Mouse (Mus musculus) limb, embryonic 14.5 days (tissue): ENCODE data around the gene Tep1. TPM values are rescaled to one million over a fixed set of nuclear protein-coding genes. Genes with fewer than 3 reads are reported as not detected.
"Not testable (repeated sequence)": the region's sequence is repeated elsewhere in the genome, so short reads cannot be mapped to it uniquely, and the experiment has no call there.

ENCODE experiments used
- ATAC-seq: fragments of 200-750 bp; cut with Nextera tagmentation; 2 replicates; pipeline ENCODE4 v1.8.0; 2017; ENCODE audit warnings: low read depth, moderate number of reproducible peaks, moderate TSS enrichment; ENCODE audit not compliant: low FRiP score
- DNase-seq: peaks from one replicate; pipeline ENCODE4 v3.0.0-alpha.2; 2015; ENCODE audit warnings: low spot score
- H3K27ac ChIP-seq: fragments of 300-500 bp; sonication (generic); replicated peaks from 2 replicates; pipeline ENCODE4 v1.5.1; 2014; ENCODE audit warnings: low read depth, mild to moderate bottlenecking, low read length, moderate library complexity, mixed read lengths
- H3K27me3 ChIP-seq: fragments of 300-500 bp; sonication (generic); 2 replicates; pipeline ENCODE4 v1.6.1; 2014; ENCODE audit warnings: low read length, mixed read lengths; ENCODE audit not compliant: control insufficient read depth, insufficient read depth
- H3K36me3 ChIP-seq: fragments of 300-500 bp; sonication (generic); 2 replicates; pipeline ENCODE4 v1.6.1; 2014; ENCODE audit warnings: mild to moderate bottlenecking, low read length, moderate library complexity, mixed read lengths; ENCODE audit not compliant: control insufficient read depth, insufficient read depth
- H3K4me1 ChIP-seq: fragments of 300-500 bp; sonication (generic); 2 replicates; pipeline ENCODE4 v1.6.1; 2014; ENCODE audit warnings: antibody characterized with exemption, low read length, mixed read lengths; ENCODE audit not compliant: control insufficient read depth, insufficient read depth
- H3K4me2 ChIP-seq: fragments of 300-500 bp; sonication (generic); replicated peaks from 2 replicates; pipeline ENCODE4 v1.6.1; 2014; ENCODE audit warnings: low read depth, mild to moderate bottlenecking, low read length, moderate library complexity; ENCODE audit not compliant: severe bottlenecking
- H3K4me3 ChIP-seq: fragments of 300-500 bp; sonication (generic); replicated peaks from 2 replicates; pipeline ENCODE4 v1.5.1; 2014; ENCODE audit warnings: low read length
- H3K9ac ChIP-seq: fragments of 300-500 bp; sonication (generic); 2 replicates; pipeline ENCODE4 v1.6.1; 2014; ENCODE audit warnings: mild to moderate bottlenecking, low read depth, low read length, moderate library complexity; ENCODE audit not compliant: severe bottlenecking
- H3K9me3 ChIP-seq: fragments of 300-500 bp; sonication (generic); 2 replicates; pipeline ENCODE4 v1.6.1; 2016; ENCODE audit warnings: low read length; ENCODE audit not compliant: control insufficient read depth
- POLR2A ChIP-seq: fragments of 200-500 bp; IDR thresholded peaks from 2 replicates; pipeline ENCODE4 v1.8.0; 2012; ENCODE audit warnings: inconsistent platforms, mild to moderate bottlenecking, moderate library complexity, borderline replicate concordance; ENCODE audit not compliant: insufficient read depth, insufficient read length; ENCODE audit errors: extremely low read depth
- WGBS: fragments of 180-500 bp; shearing (Covaris S2); extraction: QIAGEN DNeasy Blood & Tissue Kit; methylation state at CpG from one replicate; pipeline ENCODE4 v1.1.7; 2014; 5-methylcytosine and 5-hydroxymethylcytosine counted together
- polyA plus RNA-seq, 2 experiments: library from polyadenylated mRNA; depleted of rRNA in 1 of 2; stranded (reverse) in 1 of 2; unstranded in 1 of 2; fragments of >200 nt; fragmentation: Nextera tagmentation in 1 of 2; extraction: Ambion mirVana in 1 of 2; gene quantifications; 2 replicates each; pipeline versions ENCODE4 v1.2.1 to v1.2.3; 2012 to 2014

The Tep1 gene
- polyA plus RNA-seq, 2 experiments: 9.5 to 10.5 TPM

DNA sequence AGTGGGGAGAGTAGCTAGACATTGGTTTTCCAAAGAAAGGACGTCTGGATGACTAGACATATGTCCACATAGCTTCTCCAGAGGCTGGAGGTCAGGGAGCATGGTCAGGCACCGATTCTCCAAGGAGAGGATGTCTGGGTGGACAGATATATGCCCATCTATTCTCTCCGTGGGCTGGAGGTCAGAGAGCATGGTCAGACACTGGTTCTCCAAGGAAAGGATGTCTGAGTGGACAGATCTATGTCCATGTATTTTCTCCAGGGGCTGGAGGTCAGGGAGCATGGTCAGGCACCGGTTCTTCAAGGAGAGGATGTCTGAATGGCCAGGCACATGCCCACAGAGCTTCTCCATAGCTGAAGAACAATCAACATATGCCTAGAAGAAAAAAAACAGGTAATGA lies 2.1 kb downstream of the Tep1 start:
- DNase-seq: no peak
- WGBS: 73% methylated on average over 4 of the region's 4 CpGs

DNA sequence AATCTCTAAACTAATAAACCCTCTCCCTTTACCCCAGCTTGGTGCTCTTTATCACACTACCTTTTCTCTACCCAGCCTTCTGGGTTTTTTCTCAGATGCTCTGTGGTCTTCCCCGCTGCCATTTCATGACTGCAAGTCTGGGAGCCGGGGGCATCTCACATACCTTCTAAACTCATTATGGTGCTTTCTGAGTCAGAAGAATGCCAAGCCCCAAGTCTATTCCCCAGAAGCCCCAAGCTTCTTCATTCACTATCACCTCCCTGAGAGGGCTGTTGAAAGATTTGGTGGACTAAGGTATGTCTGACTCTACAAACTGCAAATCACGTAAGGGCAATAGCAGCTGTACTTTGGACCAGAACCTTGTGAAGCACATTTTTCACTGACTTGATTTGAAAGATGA lies 3.4 kb downstream of the Tep1 start:
- no peak for DNase-seq
- H3K27ac ChIP-seq: no peak overlapping the region
- H3K27me3 ChIP-seq: no peaks in the 10 kb centered on the region
- no peaks in the 10 kb centered on the region for H3K36me3 ChIP-seq
- H3K9me3 ChIP-seq: no peaks in the 10 kb centered on the region
- no peak overlapping the region for H3K9ac ChIP-seq
- TF ChIP-seq POLR2A: no peak
- 95% methylated on average over 3 of the region's 3 CpGs for WGBS
- H3K4me1 ChIP-seq: no peaks in the 10 kb centered on the region
- no peak for ATAC-seq
- no peak overlapping the region for H3K4me2 ChIP-seq
- H3K4me3 ChIP-seq: no peak overlapping the region

More for the DNA sequence above, 2.1 kb downstream of the Tep1 start:
- Histone ChIP-seq H3K9ac (no peak overlapping the region), H3K27ac (no peak overlapping the region), H3K4me2 (no peak overlapping the region), H3K27me3 (no peaks in the 10 kb centered on the region), H3K36me3 (no peaks in the 10 kb centered on the region), H3K9me3 (no peaks in the 10 kb centered on the region), H3K4me3 (no peak overlapping the region), H3K4me1 (no peaks in the 10 kb centered on the region)
- no peak for TF ChIP-seq POLR2A
- no peak for ATAC-seq

DNA sequence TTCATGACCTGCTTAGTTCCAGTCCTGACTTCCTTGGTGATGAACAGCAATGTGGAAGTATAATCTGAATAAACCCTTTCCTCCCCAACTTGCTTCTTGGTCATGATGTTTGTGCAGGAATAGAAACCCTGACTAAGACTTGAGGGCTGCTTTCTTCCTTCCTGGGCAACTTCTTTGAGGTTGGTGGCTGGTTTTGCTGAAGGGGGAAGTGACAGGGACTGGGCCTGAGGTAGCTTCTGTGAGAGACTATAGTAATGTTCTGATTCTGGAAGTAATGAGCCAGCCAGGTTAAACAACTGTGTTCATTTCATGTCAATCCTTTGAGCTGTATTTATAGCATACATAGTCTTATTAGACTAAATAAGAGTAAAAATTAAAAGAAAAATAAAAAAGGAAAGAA lies 5.4 kb downstream of the Tep1 start:
- ATAC-seq, H3K4me1 ChIP-seq, H3K4me3 ChIP-seq: not testable (repeated sequence)

DNA sequence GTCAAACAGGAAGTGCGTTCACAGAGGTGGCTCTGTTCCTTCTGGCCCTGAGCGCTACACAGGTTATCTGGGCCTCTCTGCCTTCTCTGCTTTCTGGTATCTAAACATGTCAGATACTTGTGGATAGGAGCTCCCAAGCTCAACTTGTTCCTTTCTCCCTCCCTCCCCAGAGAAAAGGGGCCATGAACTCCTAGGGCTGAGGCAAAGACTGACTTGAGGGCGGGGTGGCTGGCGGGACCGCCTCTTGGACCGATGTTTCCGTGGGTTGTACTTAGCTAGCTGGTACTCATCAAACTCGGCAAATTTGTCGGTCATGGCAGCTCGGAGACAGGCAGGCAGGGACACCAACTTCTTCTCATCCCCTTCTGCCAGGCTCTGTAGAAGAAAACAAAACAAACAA lies 7.7 kb downstream of the Tep1 start:
- DNase-seq (no peak), ATAC-seq (no peak)
- H3K9me3 ChIP-seq: no peaks in the 10 kb centered on the region
- H3K4me3 ChIP-seq: no peak overlapping the region
- no peak overlapping the region for H3K27ac ChIP-seq
- H3K36me3 ChIP-seq: no peaks in the 10 kb centered on the region
- H3K27me3 ChIP-seq: no peaks in the 10 kb centered on the region
- no peak for TF ChIP-seq POLR2A
- H3K4me2 ChIP-seq: no peak overlapping the region
- no peaks in the 10 kb centered on the region for H3K4me1 ChIP-seq
- WGBS: 92% methylated on average over 10 of the region's 10 CpGs
- H3K9ac ChIP-seq: no peak overlapping the region

More for the DNA sequence above, 5.4 kb downstream of the Tep1 start:
- not testable (repeated sequence) for H3K27ac ChIP-seq, H3K36me3 ChIP-seq, DNase-seq, H3K4me2 ChIP-seq, H3K9me3 ChIP-seq, H3K27me3 ChIP-seq, H3K9ac ChIP-seq

DNA sequence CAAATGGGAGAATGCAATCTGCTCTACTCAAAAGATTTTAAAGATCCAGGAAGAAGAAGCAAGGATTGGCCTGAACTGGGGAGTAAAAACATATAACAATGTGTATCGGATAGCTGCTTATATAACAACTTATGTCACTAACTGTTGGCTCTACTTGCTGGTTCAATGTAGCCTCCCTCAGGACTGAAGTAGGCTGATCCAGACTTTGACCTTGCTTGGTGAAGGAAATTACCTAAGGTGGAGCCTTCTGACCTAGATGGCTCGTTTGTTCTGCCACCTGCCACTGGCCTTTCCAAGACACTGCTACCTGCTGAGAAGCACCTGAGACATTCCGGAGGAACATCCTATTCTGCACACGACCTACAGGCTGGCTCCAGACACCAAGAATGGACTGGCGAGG lies 14.6 kb downstream of the Tep1 start:
- DNase-seq: no peak
- no peak for TF ChIP-seq POLR2A
- WGBS: 81% methylated on average over 5 of the region's 5 CpGs

DNA sequence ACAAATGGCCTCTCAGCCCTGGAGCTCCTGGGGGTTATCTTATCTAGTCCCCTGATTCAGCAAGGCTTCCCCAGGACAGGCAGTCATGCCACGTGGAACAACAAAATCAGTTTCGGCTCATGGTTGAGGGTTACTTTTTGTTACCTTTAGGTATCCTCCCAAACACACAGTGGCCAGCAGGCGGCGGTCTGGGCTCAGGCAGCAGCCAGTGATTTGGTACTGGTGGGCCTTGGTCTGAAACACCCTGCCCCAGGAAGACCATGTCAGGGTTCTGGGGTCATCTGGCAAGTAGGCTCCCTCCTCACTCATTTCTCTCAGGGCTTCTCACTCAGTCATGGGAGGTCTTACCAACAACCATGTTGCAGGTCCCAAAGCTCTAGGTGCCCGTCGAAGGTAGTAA lies 33.1 kb downstream of the Tep1 start:
- DNase-seq: no peak
- H3K4me1 ChIP-seq: no peaks in the 10 kb centered on the region

More for the DNA sequence above, 14.6 kb downstream of the Tep1 start:
- H3K9me3 ChIP-seq: no peaks in the 10 kb centered on the region
- H3K4me3 ChIP-seq: no peak overlapping the region
- H3K4me2 ChIP-seq: no peak overlapping the region
- no peaks in the 10 kb centered on the region for H3K27me3 ChIP-seq
- no peak for ATAC-seq
- no peaks in the 10 kb centered on the region for H3K4me1 ChIP-seq
- no peak overlapping the region for H3K9ac ChIP-seq
- peaks cover 11% of the 10 kb centered on the region; the same call in 1 of the 2 replicates for H3K36me3 ChIP-seq
- no peak overlapping the region for H3K27ac ChIP-seq

More for the DNA sequence above, 33.1 kb downstream of the Tep1 start:
- no peak for ATAC-seq
- no peak for TF ChIP-seq POLR2A
- 72% methylated on average over 6 of the region's 6 CpGs for WGBS
- Histone ChIP-seq H3K4me3 (no peak overlapping the region), H3K4me2 (no peak overlapping the region), H3K27me3 (no peaks in the 10 kb centered on the region), H3K9ac (no peak overlapping the region), H3K36me3 (peaks cover 8% of the 10 kb centered on the region), H3K9me3 (no peaks in the 10 kb centered on the region), H3K27ac (no peak overlapping the region)
